Mouse (Mus musculus) leukemia stem cell, adult 10-12 weeks (primary cell): ENCODE measurements around the gene Fjx1. TPM values are rescaled to one million over a fixed set of nuclear protein-coding genes. Genes with fewer than 3 reads are reported as not detected.

Experiments
- polyA plus RNA-seq: library from polyadenylated mRNA; stranded (reverse); fragments of >175 nt; gene quantifications from 2 replicates; pipeline ENCODE4 v1.2.3, GENCODE M21; 2012; ENCODE audit warnings: low replicate concordance

Gene Fjx1
- polyA plus RNA-seq = 0.51 and 0.56 TPM in 2 replicates

GRCm38 (mm10) chr2:102451671-102452549 lies at the start of gene Fjx1:
Gene Fjx1, minus strand, starts transcription at chr2:102452499.

GRCm38 (mm10) chr2:102407363-102408184 lies 44.7 kb downstream of the Fjx1 start, which contains the start of gene Trim44:
Gene Trim44, minus strand, starts transcription at chr2:102407828.

Other genes starting within 250 kb of the Fjx1 start
- 9.4 and 9.9 TPM in 2 replicates for gene Trim44, start 44.7 kb downstream of the Fjx1 start, polyA plus RNA-seq
- not detected in 2 replicates for gene Pamr1, start 97.5 kb upstream of the Fjx1 start, polyA plus RNA-seq
- 0.37 TPM in 1 of 2 replicates, not detected in the other for gene Slc1a2, start 206.2 kb upstream of the Fjx1 start, polyA plus RNA-seq